Mouse (Mus musculus) heart, postnatal 0 days (tissue): ENCODE data around the gene Lrpprc.

ENCODE experiments used
- CTCF ChIP-seq: IDR thresholded peaks from 2 replicates; pipeline ENCODE4 v1.5.1; 2016; ENCODE audit warnings: antibody characterized with exemption, control low read depth, low read depth
- EP300 ChIP-seq: IDR thresholded peaks from 2 replicates; pipeline ENCODE4 v1.6.1; 2016; ENCODE audit warnings: antibody characterized with exemption, low read depth

DNA sequence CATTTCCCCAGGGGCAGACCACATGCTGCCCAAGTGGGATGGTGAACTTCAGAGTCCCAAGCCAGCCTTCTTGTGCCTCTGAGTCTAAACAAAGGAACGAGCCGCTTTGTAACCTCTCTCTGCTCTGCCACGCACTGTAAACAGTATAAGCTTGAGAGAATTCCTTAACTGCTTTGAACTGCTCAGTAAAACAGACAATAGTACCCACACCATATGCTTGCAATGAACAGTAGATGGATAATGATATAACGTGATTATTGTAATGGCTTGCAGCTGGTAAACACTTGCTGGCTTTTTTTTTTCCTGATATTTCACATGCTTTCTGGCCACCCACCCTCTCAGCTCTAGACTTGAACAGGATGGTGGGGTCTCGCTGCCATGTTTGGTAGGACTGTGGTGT, 102.6 kb downstream of the Lrpprc start:
- TF ChIP-seq CTCF (no peak), EP300 (no peak)
